Mouse (Mus musculus) hindlimb bud, embryonic 11.5 days (tissue): Measurements from ENCODE around the gene Ak1.

ENCODE experiments used
- DNase-seq: peaks from one replicate; pipeline ENCODE4 v3.0.0-alpha.2; 2012; ENCODE audit warnings: low read depth, low spot score; ENCODE audit errors: extremely low spot score

Ak1 gene

DNA sequence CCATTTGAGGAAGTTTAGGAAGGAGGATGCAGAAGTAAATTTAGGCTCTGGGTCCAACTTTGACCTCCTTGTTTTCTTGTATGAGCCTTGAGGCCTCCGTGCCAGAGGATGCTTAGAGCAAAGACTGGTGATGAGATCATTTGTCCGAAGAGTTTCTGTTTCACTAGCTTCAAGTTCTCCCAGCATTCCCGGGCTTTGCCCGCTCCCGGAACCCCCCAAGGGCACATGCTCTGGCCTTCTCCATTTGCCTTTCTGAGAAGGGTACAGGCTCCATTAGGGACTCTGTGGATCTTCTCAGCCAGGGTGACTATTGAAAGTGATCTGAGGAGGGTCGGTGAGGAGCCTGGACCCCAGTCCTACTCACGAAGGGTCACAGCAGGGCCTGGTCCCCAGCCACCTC lies 25.8 kb downstream of the Ak1 start:
- no peak for DNase-seq

DNA sequence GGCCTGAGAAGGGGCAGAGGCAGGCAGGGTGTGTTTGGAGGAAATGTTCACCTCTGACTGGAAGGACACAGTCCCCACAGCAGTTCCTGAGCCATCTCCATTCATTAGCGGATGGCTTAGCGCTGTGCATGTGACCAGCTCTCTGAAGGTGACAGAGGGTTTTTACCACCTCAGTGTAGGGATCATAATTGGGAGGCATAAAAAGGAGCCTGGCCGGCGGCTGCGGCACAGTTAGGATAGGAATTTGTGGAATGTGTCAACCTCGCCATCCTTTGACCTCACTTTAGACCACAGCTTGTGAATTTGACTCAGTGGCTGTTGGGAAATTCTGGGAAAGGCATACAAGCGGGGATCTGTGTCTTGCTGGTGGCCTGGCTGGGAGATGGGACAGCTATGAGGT lies 32.2 kb downstream of the Ak1 start:
- DNase-seq, result no peak

DNA sequence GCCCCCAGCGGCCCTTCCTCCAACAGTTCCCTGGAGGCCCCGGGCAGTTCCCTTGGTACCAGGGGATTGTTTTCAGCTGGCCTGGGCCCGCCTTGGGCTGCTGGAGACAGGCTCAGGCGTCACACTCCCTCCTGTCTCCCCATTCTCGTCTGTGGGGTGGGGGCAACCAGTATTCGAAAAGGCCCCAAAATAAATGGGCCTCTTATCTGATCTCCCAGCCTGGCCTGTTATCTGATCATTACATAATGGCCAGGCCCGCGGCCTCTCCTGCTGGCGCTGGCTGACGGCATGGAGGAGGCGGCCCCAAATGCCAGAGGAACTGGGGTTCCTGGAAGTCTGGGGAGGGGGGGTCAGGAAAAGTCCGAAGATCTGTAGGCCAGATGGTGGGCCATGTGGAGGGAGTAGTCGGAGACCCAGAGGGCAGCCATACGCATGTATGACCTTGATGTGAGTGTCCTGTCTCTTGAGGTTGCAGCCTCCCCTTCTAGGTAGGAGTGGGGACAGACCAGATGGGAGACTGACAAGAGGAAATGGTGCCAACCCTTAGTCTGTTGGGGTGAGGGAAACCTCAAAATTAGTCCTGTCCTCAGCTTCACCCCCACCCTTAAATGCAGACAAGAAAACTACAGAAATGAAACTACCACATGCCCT lies 33.3 kb downstream of the Ak1 start:
- DNase-seq, result no peak

GRCm38 (mm10) chr2:32655394-32655744 lies 33.8 kb downstream of the Ak1 start:
- DNase-seq, result no peak

DNA sequence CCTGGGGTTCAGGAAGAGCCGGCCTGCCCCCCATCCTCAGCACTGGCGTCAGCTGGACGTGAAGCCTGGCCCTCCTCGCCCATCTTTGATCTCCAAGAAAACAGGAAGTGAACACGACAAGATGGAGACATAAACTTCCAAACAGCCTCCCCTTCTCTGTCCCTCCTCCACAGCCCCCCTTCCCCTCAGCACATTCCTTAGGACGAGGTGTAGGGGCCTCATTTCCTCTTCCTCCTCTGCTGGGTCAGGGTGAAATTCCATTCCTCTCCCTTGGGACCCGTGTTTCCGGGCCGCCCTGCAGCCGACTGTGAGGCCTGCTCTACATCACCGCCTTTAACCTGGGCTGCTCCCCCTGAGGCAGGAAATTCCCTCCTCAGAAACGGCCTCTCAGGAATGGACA lies 34.3 kb downstream of the Ak1 start:
- no peak for DNase-seq

GRCm38 (mm10) chr2:32658873-32659272 lies 37.3 kb downstream of the Ak1 start:
- no peak for DNase-seq

DNA sequence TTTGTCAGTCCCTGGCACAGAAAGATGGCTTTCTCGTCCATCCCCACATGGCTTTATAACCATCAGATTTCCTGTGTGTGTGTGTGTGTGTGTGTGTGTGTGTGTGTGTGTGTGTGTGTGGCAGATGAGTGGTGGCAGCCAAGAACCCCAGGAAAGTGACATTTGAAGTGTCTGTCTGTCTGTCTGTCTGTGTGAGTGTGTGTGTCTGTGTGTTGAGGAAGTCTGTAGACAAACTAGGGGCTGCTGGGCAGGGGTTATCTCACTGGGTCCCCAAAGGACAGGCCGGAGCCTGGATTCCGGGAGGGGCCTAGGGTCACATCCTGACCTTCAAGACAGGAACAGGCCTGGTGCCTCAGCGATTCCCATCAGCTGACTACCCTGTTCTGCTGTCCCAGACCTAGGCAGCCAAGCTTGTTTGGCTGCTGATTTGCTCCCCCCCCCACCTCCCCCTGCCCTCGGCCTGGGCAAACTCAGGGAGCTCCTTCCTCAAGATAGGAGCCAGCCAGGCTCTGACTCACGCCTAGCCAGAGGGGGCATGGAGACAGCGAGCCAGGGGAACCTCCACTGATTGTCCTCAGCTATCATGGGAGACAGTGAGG lies 40.0 kb downstream of the Ak1 start:
- DNase-seq, result no peak

DNA sequence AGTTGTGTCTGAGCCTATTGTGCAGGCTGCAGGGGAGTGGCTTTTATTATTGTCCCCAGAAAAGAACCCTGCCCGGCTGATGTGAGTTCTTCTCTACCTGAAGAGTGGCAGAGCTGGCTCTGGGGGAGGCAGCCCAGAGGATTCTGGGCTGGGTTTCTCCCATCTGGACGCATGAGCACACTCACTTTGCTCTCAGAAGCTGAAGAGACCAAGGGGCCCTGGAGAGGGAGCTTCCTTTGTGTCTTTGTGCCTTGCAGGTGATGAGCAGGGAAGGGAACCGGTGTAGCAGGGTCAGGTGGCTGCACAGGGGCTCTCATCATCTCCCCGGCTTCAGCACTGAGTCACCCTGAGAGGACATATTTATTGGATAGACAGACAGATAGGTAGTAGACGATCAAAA lies 40.7 kb downstream of the Ak1 start:
- DNase-seq, result no peak

GRCm38 (mm10) chr2:32665345-32665744 lies 43.8 kb downstream of the Ak1 start:
- DNase-seq, result no peak

DNA sequence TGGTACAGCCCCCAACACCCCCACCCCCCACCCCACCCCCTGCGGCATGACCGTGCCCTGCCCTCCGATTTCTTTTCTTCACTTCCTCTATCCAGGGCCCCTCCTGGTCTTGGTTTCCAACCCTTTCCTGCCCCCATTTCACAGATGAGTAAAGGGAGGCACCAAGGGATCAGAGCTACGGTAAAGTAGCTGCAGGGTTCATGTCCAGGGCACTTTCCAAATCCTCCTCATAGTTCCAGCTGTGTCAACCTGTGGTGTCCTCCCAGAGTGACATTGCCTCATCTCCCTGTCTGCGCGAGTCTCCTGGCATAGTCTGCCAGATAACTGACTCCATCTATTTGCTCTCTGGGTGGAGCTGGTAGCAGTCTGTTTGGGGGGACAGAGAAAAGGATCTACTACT lies 44.3 kb downstream of the Ak1 start:
- DNase-seq, result no peak

GRCm38 (mm10) chr2:32667775-32668174 lies 46.2 kb downstream of the Ak1 start:
- DNase-seq, result no peak

- DNase-seq, result no peak
Measured at GRCm38 (mm10) chr2:32668176-32668575, 46.6 kb downstream of the Ak1 start.

GRCm38 (mm10) chr2:32669876-32670275 lies 48.3 kb downstream of the Ak1 start:
- DNase-seq, result no peak

GRCm38 (mm10) chr2:32671147-32671546 lies 49.6 kb downstream of the Ak1 start:
- DNase-seq, result no peak

DNA sequence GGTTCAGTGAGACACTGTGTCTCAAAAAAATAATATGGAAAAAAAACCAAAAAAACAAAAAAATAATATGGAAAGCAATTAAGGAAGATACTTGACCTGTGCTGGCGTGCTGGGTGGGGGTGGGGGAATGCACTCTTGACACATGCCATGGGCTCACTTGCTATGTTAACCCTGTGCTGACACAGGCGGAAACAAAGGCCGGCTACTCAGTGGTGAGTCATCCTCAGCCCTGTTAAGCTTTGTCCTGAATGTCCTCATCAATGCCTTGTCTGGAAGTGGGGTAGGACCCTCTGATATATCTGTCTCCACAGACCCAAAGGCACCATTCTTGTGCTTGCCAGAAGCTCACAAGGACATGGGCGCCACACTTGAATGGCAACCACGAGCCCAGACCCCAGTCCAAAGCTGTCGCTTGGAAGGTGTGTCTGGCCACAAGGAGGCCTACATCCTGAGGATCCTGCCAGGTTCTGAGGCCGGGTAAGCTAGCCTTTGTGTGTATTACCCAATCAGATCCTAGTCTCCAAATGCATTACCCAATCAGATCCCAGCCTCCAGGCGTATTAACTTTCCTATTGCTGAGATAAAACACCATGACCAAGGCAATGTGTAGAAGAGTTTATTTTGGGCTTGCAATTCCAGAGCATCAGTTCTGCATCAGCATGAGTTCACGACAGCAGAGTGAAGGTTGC lies 50.5 kb downstream of the Ak1 start:
- no peak for DNase-seq

GRCm38 (mm10) chr2:32673176-32673917 lies 51.8 kb downstream of the Ak1 start:
- no peak for DNase-seq

DNA sequence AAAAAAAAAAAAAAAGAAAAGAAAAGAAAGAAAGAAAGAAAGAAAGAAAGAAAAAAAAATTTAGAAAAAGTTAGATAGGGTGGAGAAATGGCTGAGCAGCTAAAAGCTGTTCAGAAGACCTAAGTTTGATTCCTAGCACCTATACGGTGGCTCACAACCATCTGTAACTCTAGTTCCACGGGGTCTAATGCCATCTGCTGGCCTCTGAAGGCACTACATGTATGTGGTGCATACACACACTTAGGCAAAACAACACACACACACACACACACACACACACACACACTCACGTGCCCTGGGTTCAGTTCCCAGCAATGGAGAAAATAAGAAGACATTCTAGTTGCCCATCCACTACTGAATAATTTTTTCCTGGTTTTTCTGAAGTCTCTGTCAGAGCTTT lies 55.3 kb downstream of the Ak1 start:
- no peak for DNase-seq

GRCm38 (mm10) chr2:32677683-32678082 lies 56.1 kb downstream of the Ak1 start:
- DNase-seq, result no peak

GRCm38 (mm10) chr2:32680051-32680451 lies 58.5 kb downstream of the Ak1 start:
- no peak for DNase-seq

DNA sequence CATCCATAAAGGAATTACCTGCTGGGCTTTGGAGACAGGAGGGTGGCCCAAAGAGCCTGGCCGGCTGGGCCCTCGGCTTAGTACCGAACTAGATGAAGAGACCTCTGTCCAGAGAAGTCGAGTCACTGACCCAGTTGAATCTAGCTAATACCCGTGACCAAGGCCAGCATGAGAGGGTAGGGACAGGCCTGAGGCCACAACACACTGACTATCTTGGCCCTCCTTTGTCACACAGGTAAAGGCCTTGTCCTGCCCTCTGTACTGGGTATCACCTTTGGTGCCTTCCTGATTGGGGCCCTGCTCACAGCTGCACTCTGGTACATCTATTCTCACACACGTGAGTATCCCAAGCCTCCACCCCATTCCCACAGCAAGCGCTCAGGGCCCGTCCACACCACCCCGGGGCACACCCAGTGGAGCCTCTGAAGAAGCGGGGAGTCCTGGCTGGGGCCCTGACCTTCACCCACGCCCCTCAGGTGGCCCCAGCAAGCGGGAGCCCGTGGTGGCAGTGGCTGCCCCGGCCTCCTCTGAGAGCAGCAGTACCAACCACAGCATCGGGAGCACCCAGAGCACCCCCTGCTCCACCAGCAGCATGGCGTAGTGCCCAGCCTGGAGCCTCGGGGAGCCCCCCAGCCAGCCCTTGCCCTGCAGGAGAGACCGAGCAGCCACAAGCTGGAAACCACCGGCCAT lies 59.5 kb downstream of the Ak1 start:
- no peak for DNase-seq

- DNase-seq, result no peak
Measured at GRCm38 (mm10) chr2:32681754-32682153, 60.2 kb downstream of the Ak1 start.
